Mouse (Mus musculus): ENCODE results near the gene Fbxw17. TPM values are rescaled to one million over a fixed set of nuclear protein-coding genes. Genes with fewer than 3 reads are reported as not detected.
"Not testable (repeated sequence)": the region's sequence is repeated elsewhere in the genome, so short reads cannot be mapped to it uniquely, and the experiment has no call there.

The Fbxw17 gene
- polyA plus RNA-seq (2014; fragmentation: Nextera tagmentation; extraction: Ambion mirVana) = 29.2 and 34.1 TPM in 2 replicates

DNA sequence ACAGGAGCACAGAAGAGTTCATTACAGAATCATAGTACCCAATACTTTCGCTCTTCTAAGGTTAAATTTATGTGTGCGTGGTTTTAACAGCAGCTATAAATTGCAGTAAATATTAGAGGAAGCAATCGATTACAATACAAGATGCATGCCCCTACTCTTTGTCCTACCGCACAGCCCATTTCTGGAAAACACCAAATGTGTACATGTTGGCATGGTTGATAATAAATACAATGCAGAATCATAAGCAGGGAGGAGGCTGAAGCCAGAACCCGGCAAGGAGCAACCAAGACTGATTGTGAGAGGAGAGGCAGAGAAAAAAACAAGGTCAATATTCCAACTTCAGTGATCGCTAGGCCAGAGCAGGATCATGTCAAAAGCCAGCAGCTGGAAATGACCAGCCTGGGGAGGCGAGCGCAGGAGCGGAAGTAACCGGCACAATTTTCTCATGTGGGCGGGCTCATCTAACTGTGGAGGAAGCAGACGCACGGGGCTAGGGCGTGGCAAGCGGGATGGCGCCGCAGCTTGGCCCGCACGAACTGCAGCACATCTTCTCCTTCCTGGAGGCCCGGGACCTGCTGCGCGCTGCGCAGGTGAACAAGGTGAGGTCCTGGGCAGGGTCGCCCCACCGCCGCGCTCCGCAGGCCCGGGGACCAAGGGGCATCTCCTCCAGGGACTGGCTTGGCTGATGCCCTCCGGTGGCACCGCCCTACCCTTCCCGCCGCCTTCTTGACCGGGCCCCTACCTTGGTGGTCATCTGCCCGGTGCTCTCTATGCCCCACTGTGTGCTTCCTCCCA, at the start of gene Fbxw17:
Fbxw17 (plus strand) TSS at position 476 of the 795 bp plus-strand sequence.
- WGBS = 10% methylated on average over 35 of the region's 35 CpGs

DNA sequence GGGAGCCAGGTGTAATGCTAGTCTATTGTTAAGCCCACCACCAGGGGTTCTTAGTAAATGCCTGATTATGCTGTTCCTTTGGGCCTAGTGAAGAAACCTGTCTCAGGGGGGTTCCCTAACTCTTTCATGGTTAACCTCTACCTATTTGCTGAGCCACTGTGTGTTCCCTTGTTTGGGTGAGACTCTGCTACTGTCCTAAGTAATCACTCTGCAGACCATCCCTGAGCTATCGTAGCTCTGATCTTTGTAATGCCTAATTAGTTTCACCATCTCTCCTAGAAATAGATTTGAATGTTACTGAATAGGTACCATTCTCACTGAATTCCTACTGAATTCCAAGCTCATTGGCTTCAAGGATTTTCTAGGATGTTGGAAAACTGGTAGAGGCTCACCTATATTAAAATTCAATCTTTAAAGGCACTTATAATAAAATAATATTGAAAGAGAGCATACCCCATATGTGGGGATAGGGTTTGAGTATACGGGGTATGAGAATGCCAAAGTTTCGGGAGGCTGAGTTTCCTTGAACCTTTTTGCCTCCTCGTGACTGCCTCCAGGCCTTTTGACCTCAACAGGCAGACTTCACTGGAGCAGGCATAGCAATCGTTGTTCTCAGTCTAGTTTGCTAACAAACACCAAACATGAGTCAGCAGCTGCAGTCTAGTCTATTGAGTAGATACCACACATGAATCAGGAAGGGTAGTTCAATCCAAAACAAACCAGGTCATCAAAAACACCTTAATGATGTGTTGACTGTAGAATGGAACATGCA, 44.5 kb upstream of the Fbxw17 start:
- ATAC-seq (replicated peaks; ENCODE audit: low FRiP score, low TSS enrichment, low read depth); H3K4me2 ChIP-seq (ENCODE audit: low read length); H3K9me3 ChIP-seq (ENCODE audit: control insufficient read depth, low read length); DNase-seq (ENCODE audit: low spot score); H3K36me3 ChIP-seq (ENCODE audit: control insufficient read depth, insufficient read depth, low read length); H3K4me1 ChIP-seq (replicated peaks; ENCODE audit: control insufficient read depth, insufficient read depth, low read length); H3K27me3 ChIP-seq (replicated peaks; ENCODE audit: control insufficient read depth, insufficient read depth, low read length); H3K9ac ChIP-seq (ENCODE audit: low read length); H3K4me3 ChIP-seq (ENCODE audit: low read depth, low read length); H3K27ac ChIP-seq (ENCODE audit: low read depth): not testable (repeated sequence)
- 74% methylated on average over 5 of the region's 5 CpGs for WGBS

More for the DNA sequence above, at the start of gene Fbxw17:
- H3K36me3 ChIP-seq (ENCODE audit: control insufficient read depth, insufficient read depth, low read length) = peaks cover 13% of the 10 kb centered on the region
- peak within 1 kb of the TSS; percentile 72 for H3K9ac ChIP-seq (ENCODE audit: low read length)
- peak within 1 kb of the TSS; percentile 61 for H3K4me3 ChIP-seq (ENCODE audit: low read depth, low read length)
- no peaks in the 10 kb centered on the region for H3K27me3 ChIP-seq (replicated peaks; ENCODE audit: control insufficient read depth, insufficient read depth, low read length)
- no peak within 1 kb of the TSS for H3K27ac ChIP-seq (ENCODE audit: low read depth)
- peak; percentile 82 for DNase-seq (ENCODE audit: low spot score)
- peaks cover 8% of the 10 kb centered on the region; the same call in 1 of the 2 replicates for H3K4me1 ChIP-seq (replicated peaks; ENCODE audit: control insufficient read depth, insufficient read depth, low read length)
- H3K9me3 ChIP-seq (ENCODE audit: control insufficient read depth, low read length) = no peaks in the 10 kb centered on the region
- peak; percentile 94 for ATAC-seq (replicated peaks; ENCODE audit: low FRiP score, low TSS enrichment, low read depth)
- peak within 1 kb of the TSS; percentile 50 for H3K4me2 ChIP-seq (ENCODE audit: low read length)

DNA sequence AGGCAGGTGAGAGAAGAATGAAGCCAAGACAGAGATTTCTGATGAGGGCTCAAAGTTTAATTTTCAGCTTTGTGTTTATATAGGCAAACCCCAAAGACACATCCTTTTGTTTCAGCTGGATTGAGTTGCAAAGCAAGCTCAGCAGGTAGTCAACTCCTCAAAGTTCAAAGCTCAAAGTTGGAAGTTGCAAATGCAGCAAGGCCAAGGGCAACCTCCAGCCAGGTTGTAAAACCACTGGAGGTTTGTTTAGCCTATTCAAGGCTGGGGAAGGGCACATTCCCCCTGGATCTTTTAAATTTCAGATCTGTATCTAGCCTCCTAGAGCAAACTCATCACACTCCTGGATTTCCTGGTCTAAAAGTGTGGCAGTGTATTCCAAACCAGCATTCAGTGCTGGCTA, 28.5 kb upstream of the Fbxw17 start:
- H3K4me3 ChIP-seq (ENCODE audit: low read depth, low read length); DNase-seq (ENCODE audit: low spot score); H3K4me2 ChIP-seq (ENCODE audit: low read length); H3K27me3 ChIP-seq (replicated peaks; ENCODE audit: control insufficient read depth, insufficient read depth, low read length); H3K36me3 ChIP-seq (ENCODE audit: control insufficient read depth, insufficient read depth, low read length); H3K9ac ChIP-seq (ENCODE audit: low read length); ATAC-seq (replicated peaks; ENCODE audit: low FRiP score, low TSS enrichment, low read depth); H3K27ac ChIP-seq (ENCODE audit: low read depth); H3K9me3 ChIP-seq (ENCODE audit: control insufficient read depth, low read length); H3K4me1 ChIP-seq (replicated peaks; ENCODE audit: control insufficient read depth, insufficient read depth, low read length): not testable (repeated sequence)

DNA sequence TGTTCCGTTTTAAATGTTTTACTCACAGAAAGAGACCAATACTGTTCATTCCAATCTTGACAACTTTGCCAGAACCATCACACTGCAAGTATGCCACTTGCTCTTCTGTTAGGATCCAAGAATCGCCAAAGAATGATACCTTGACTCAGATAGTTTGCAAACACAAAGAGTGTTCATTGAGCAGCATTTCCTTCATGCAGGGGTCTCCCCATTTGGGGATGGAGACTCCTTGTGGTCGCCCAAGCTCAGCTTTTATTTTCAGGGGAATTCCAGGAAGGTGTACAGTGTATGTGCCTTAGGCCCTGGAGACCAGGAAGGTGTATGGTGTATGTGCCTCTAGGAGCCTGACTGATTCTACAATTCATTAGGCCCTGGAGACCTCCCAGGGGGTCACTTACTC, 757 bp downstream of the Fbxw17 start:
- DNase-seq (ENCODE audit: low spot score) (peak; percentile 55), ATAC-seq (replicated peaks; ENCODE audit: low FRiP score, low TSS enrichment, low read depth) (no peak)
- Histone ChIP-seq H3K9ac (ENCODE audit: low read length) (peak overlapping the region; percentile 72), H3K4me3 (ENCODE audit: low read depth, low read length) (peak overlapping the region; percentile 61), H3K9me3 (ENCODE audit: control insufficient read depth, low read length) (no peaks in the 10 kb centered on the region), H3K4me1 (replicated peaks; ENCODE audit: control insufficient read depth, insufficient read depth, low read length) (peaks cover 8% of the 10 kb centered on the region; the same call in 1 of the 2 replicates), H3K27ac (ENCODE audit: low read depth) (no peak overlapping the region), H3K36me3 (ENCODE audit: control insufficient read depth, insufficient read depth, low read length) (peaks cover 21% of the 10 kb centered on the region), H3K4me2 (ENCODE audit: low read length) (peak overlapping the region; percentile 50), H3K27me3 (replicated peaks; ENCODE audit: control insufficient read depth, insufficient read depth, low read length) (no peaks in the 10 kb centered on the region)
- WGBS = 41% methylated on average over 3 of the region's 3 CpGs

DNA sequence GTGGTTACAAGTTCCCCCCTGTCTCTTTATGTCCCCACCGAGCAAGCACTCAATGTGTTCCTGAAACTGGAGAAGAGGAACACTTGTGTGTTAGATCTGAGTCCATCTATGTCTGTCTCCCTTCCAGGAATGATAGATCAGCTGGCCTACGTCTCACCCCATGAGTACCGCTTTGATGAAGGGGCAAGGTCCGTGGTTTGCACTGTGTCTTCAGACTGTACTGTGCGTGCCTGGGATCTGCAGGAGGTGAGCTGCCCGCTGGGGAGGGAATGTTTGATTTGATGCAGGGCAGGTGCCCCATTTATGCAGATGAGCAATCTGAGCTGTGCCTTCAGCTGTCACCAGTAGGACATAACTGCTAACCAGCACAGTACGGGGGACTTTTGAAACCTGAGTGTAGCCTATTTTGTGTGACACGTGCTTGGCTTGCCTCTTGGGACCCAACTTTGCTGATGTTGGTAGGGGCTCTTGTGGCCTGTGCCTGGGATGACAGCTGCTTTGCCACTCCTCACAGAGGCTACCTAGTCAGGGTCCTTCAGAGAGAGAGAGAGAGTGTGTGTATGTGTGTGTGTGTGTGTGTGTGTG, 6.1 kb downstream of the Fbxw17 start:
- 88% methylated on average over 8 of the region's 8 CpGs for WGBS

DNA sequence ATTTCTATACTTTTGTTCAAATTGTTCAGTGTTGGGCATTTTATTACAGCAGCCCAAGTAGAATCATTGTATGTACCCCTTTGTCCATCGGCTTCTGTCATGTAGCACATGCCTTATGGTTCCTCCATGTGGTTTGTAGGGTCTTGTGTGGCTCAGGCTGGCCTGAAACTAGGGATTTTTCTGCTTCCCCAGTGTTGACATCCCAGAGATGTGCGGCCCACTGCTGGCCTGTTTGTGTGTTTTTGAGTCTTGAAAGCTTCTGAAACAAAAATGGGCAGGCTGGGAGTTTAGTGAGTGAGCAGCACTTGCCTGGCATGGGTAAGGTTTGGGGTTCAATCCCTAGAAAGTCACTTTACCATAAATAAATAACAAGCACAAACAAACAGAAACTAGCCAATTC, 6.9 kb downstream of the Fbxw17 start:
- ATAC-seq (replicated peaks; ENCODE audit: low FRiP score, low TSS enrichment, low read depth) (no peak), DNase-seq (ENCODE audit: low spot score) (no peak)
- Histone ChIP-seq H3K4me3 (ENCODE audit: low read depth, low read length) (no peak overlapping the region), H3K4me1 (replicated peaks; ENCODE audit: control insufficient read depth, insufficient read depth, low read length) (no peaks in the 10 kb centered on the region), H3K9me3 (ENCODE audit: control insufficient read depth, low read length) (no peaks in the 10 kb centered on the region), H3K4me2 (ENCODE audit: low read length) (no peak overlapping the region), H3K27me3 (replicated peaks; ENCODE audit: control insufficient read depth, insufficient read depth, low read length) (no peaks in the 10 kb centered on the region), H3K27ac (ENCODE audit: low read depth) (no peak overlapping the region), H3K36me3 (ENCODE audit: control insufficient read depth, insufficient read depth, low read length) (peaks cover 80% of the 10 kb centered on the region), H3K9ac (ENCODE audit: low read length) (no peak overlapping the region)
- 90% methylated on average over 2 of the region's 2 CpGs for WGBS

More for the DNA sequence above, 6.1 kb downstream of the Fbxw17 start:
- Histone ChIP-seq H3K4me1 (replicated peaks; ENCODE audit: control insufficient read depth, insufficient read depth, low read length) (peaks cover under 1% of the 10 kb centered on the region; the same call in 1 of the 2 replicates), H3K9ac (ENCODE audit: low read length) (no peak overlapping the region), H3K36me3 (ENCODE audit: control insufficient read depth, insufficient read depth, low read length) (peaks cover 72% of the 10 kb centered on the region), H3K27me3 (replicated peaks; ENCODE audit: control insufficient read depth, insufficient read depth, low read length) (no peaks in the 10 kb centered on the region), H3K27ac (ENCODE audit: low read depth) (no peak overlapping the region), H3K4me2 (ENCODE audit: low read length) (no peak overlapping the region), H3K4me3 (ENCODE audit: low read depth, low read length) (no peak overlapping the region), H3K9me3 (ENCODE audit: control insufficient read depth, low read length) (no peaks in the 10 kb centered on the region)
- DNase-seq (ENCODE audit: low spot score) (no peak), ATAC-seq (replicated peaks; ENCODE audit: low FRiP score, low TSS enrichment, low read depth) (no peak)

DNA sequence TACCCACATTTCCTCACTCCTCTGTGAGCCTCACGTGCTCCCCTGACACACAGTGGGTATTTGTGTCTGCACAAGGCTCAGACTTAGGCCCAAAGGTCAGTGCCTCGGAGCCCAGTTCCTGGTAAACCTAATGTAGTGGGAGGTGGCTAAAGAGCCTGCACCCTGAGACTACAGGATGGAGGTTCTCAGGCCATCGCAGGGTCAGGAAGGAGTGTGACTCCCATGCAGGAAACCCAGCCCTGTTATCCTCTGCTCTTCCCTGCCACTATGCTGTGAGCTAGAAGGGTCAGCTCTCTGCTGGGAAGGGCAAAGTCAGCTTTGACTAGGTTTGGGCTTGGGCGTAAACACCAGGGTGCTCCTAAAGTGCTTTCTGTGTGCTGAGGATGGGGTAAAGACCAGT, 9.0 kb downstream of the Fbxw17 start:
- Histone ChIP-seq H3K36me3 (ENCODE audit: control insufficient read depth, insufficient read depth, low read length) (peaks cover 88% of the 10 kb centered on the region), H3K27me3 (replicated peaks; ENCODE audit: control insufficient read depth, insufficient read depth, low read length) (no peaks in the 10 kb centered on the region), H3K4me3 (ENCODE audit: low read depth, low read length) (no peak overlapping the region), H3K27ac (ENCODE audit: low read depth) (no peak overlapping the region), H3K4me1 (replicated peaks; ENCODE audit: control insufficient read depth, insufficient read depth, low read length) (no peaks in the 10 kb centered on the region), H3K4me2 (ENCODE audit: low read length) (no peak overlapping the region), H3K9me3 (ENCODE audit: control insufficient read depth, low read length) (no peaks in the 10 kb centered on the region), H3K9ac (ENCODE audit: low read length) (no peak overlapping the region)
- DNase-seq (ENCODE audit: low spot score) (no peak), ATAC-seq (replicated peaks; ENCODE audit: low FRiP score, low TSS enrichment, low read depth) (no peak)
- 92% methylated on average over 4 of the region's 4 CpGs for WGBS

DNA sequence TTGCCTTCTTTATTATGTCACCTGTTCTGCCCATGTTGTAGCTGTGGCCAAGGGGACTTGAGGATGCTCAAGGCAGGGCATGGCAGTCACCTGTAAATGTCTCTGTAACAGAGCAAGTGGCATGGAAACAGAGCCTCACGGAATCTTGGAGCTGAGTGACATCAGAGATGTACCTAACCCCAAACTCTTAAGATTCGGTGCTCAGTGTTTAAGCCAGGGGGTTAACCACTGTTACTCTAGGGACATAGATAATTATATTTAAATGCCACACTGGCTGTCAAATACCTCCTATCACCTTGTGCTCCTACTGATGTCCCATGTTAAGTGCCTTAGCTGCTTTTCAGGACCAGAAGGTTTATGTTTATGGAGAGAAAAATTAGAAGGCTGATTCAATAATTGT, 26.1 kb downstream of the Fbxw17 start, which contains the start of gene Gm47429:
Gm47429 (minus strand) TSS at position 101 of the 400 bp plus-strand sequence.
- Histone ChIP-seq H3K9me3 (ENCODE audit: control insufficient read depth, low read length) (no peaks in the 10 kb centered on the region), H3K36me3 (ENCODE audit: control insufficient read depth, insufficient read depth, low read length) (no peaks in the 10 kb centered on the region), H3K4me3 (ENCODE audit: low read depth, low read length) (no peak within 1 kb of the TSS), H3K27ac (ENCODE audit: low read depth) (no peak within 1 kb of the TSS), H3K27me3 (replicated peaks; ENCODE audit: control insufficient read depth, insufficient read depth, low read length) (no peaks in the 10 kb centered on the region), H3K4me2 (ENCODE audit: low read length) (no peak within 1 kb of the TSS), H3K9ac (ENCODE audit: low read length) (no peak within 1 kb of the TSS), H3K4me1 (replicated peaks; ENCODE audit: control insufficient read depth, insufficient read depth, low read length) (no peaks in the 10 kb centered on the region)
- ATAC-seq (replicated peaks; ENCODE audit: low FRiP score, low TSS enrichment, low read depth) (no peak), DNase-seq (ENCODE audit: low spot score) (no peak)
- 91% methylated on average over 2 of the region's 2 CpGs for WGBS
